Mouse (Mus musculus) right cerebral cortex, postnatal 14 days (tissue): ENCODE measurements at regions not wholly inside any gene's neighbourhood (a gene's known extent, or its start where the extent isn't known, plus 50 kb on each side); places are given as distances from the start of the nearest gene placed in this dataset.
A peak's percentile ranks its signal among the peaks of the same experiment; 100 is the strongest.

ENCODE experiments used
- DNase-seq: peaks from one replicate; pipeline ENCODE4 v3.0.0; 2022

- no peak for DNase-seq
These were observed 187.4 kb downstream of the Gpd2 start for GRCm38 (mm10) chr2:57424879-57425278.

GRCm38 (mm10) chr2:57425439-57425838 is 188.0 kb downstream of the Gpd2 start:
- DNase-seq, result no peak

GRCm38 (mm10) chr2:57450996-57451770 is 213.7 kb downstream of the Gpd2 start:
- no peak for DNase-seq

- no peak for DNase-seq
These were observed 216.7 kb downstream of the Gpd2 start for GRCm38 (mm10) chr2:57453896-57454679.

- no peak for DNase-seq
These were observed 222.5 kb downstream of the Gpd2 start for GRCm38 (mm10) chr2:57459901-57460300.

- DNase-seq, result no peak
These were observed 236.4 kb downstream of the Gpd2 start for GRCm38 (mm10) chr2:57473873-57474272.

- no peak for DNase-seq
These were observed 254.7 kb downstream of the Gpd2 start for GRCm38 (mm10) chr2:57492116-57492515.

- no peak for DNase-seq
These were observed 255.6 kb downstream of the Gpd2 start for GRCm38 (mm10) chr2:57492914-57493621.

GRCm38 (mm10) chr2:57496315-57496954 is 259.0 kb downstream of the Gpd2 start:
- DNase-seq, result no peak

GRCm38 (mm10) chr2:57497933-57498332 is 260.5 kb downstream of the Gpd2 start:
- DNase-seq, result no peak

- DNase-seq, result no peak
These were observed 267.2 kb downstream of the Gpd2 start for GRCm38 (mm10) chr2:57504678-57505077.

GRCm38 (mm10) chr2:57522465-57522864 is 285.0 kb downstream of the Gpd2 start:
- DNase-seq, result no peak

- no peak for DNase-seq
These were observed 285.5 kb downstream of the Gpd2 start for GRCm38 (mm10) chr2:57522983-57523382.

- no peak for DNase-seq
These were observed 290.5 kb downstream of the Gpd2 start for GRCm38 (mm10) chr2:57527966-57528365.

GRCm38 (mm10) chr2:57539842-57540241 is 302.4 kb downstream of the Gpd2 start:
- no peak for DNase-seq

GRCm38 (mm10) chr2:57565258-57565657 is 327.8 kb downstream of the Gpd2 start:
- DNase-seq, result peak; percentile 14

GRCm38 (mm10) chr2:57566103-57566502 is 328.7 kb downstream of the Gpd2 start:
- no peak for DNase-seq

- no peak for DNase-seq
These were observed 329.7 kb downstream of the Gpd2 start for GRCm38 (mm10) chr2:57567183-57567582.

GRCm38 (mm10) chr2:57587065-57587464 is 349.6 kb downstream of the Gpd2 start:
- no peak for DNase-seq

GRCm38 (mm10) chr2:57593558-57593957 is 356.1 kb downstream of the Gpd2 start:
- no peak for DNase-seq

- no peak for DNase-seq
These were observed 360.4 kb downstream of the Gpd2 start for GRCm38 (mm10) chr2:57597694-57598358.

GRCm38 (mm10) chr2:57611599-57611998 is 374.2 kb downstream of the Gpd2 start:
- DNase-seq, result no peak
